Mouse (Mus musculus) layer of hippocampus, postnatal 25 days (tissue): ENCODE results near the gene Celf3. TPM values are rescaled to one million over a fixed set of nuclear protein-coding genes. Genes with fewer than 3 reads are reported as not detected.

ENCODE experiments used
- DNase-seq, 2 experiments: peaks; one replicate each; pipeline ENCODE4 v3.0.0; 2022; ENCODE audit warnings: mixed read lengths in 2 of 2, low spot score in 1 of 2; ENCODE audit errors: extremely low spot score in 1 of 2
- total RNA-seq, 2 experiments: library from RNA; stranded (reverse); gene quantifications; 2 replicates each; pipeline ENCODE4 v1.2.3; 2021

Celf3 gene
- 100 to 1,000 TPM; 165 to 198 TPM for total RNA-seq

DNA sequence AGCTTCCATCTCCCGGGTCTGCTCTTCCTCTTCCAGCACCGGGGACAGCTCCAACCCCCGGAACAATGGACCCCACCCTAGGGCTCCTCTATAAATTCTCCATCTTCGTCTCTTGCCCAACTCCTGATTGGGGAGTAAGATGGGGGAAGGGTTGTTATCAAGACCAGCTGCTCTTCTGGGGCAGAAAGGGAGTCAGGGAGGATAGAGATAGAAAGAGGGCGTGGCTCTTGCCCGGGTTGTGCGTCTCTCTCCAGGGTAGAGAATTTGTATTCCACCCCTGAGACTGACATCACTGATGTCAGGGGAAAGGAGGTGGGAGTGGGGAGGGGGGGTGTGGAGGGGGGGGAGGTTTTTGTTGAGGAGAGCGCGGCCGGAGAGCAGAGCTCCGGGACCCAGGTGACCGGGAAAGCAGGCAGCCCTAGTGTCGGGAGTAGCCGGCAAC, at the start of gene Celf3:
TSS of gene Celf3 (plus strand) at position 315 of the 442 bp plus-strand sequence.
- peak; percentile 39 to 69 for DNase-seq

DNA sequence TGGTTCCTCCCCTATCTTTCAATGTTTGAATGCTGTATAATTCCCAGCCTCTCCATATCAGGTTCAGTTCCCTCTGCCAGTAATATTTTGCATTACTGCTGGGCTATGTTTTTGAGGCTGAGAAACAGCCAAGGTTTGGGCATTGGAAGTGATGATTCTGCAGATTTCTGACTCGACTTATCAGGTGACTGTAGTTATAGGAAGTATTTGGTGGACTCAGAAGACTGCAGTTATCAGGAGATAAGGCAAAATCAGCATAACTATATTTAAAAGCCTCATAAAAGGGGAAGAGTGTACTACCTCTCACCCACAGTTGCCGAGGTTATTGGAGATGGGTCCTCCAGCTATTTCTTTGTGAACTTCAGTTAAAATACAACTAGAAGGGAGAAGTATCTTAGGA, 47.1 kb upstream of the Celf3 start:
- no peak for DNase-seq

DNA sequence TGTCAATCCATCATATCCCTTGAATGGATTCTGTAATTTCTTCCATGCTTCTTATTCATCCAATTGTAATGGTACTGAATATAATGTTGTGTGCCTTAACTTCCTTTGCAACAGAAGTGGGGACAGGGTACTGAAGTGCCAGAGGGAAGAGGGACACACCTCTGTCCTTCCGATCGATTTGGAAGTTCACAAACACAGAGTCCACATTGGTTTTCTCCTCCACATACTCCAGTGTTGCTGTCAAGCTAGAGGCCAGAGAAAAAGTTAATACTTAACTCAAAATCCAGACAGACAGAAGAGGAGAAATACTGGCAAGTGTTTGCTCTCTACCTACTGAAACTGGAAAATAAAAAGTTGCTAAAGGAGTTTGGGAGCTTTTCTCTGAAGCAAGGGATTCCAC, 43.8 kb upstream of the Celf3 start:
- no peak for DNase-seq

DNA sequence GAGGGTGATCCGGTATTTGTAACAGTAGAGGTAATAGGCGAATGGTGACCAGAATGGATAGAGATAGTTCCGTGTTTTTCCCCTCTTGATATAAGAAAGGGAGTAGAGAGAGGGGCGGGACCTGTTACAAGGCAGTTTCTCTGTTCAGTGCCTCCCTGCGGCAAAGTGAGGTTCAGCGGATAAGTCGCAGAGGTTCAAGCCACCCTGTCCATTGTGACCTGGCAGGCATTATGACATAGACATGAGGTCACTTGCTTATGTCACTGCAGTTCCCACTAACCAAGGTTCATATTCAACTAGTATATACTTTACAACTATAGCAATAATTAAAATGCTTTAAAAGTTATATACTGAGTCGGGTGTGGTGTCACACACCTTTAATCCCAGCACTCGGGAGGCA, 41.7 kb upstream of the Celf3 start:
- DNase-seq, result no peak

DNA sequence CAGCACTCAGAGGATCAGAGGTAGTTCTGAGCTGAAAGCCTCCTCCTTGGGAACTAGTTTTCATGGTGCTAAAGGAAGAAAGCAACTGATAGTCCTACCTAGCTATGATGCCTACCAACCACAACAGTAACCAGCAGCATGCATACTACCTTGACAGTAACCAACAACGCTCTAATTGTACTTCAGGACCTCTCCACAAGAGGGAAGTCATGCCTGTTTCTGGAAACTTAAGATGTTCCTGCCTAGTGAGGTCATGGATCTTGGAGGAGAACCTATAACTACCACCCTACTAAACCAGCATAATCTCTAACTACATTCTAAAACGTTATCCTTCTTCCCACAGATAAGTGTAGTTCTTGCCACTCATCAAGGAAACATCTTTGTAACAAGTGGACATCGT, 36.9 kb upstream of the Celf3 start:
- no peak for DNase-seq

DNA sequence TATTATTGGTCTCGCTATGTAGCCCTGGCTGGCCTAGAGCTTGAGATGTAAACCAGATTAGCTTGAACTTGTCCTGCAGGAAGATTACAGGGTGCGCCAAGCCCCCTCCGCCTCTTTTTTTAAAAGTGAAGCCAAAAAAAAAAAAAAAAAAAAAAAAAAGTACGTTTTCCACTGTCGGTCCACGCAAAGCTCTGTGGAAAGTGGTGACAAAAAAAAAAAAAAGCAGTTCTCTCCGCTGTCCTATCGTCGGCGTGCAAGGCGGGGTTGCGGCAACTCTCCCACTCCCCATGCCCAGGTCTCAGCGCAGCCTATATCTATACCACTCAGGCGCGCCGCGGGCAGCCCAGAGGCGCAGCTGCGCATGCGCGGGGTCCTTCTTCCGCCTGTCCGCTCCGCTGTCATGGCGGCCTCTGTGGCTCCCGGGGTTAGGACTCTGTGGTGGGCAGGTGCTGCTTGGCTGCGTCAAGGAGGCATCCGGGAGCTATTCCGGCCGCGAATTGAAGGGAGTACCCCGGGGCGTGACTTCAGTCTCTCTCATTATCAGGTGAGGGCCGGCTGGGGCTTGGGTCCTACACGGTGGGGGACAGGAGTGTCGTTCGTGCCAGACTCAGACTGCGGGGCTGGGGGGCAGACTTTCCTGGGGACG, 35.0 kb upstream of the Celf3 start, which contains the start of gene Mrpl9:
TSS of gene Mrpl9 (plus strand) at position 368 of the 646 bp plus-strand sequence.
- DNase-seq, result peak; percentile 96 to 98

DNA sequence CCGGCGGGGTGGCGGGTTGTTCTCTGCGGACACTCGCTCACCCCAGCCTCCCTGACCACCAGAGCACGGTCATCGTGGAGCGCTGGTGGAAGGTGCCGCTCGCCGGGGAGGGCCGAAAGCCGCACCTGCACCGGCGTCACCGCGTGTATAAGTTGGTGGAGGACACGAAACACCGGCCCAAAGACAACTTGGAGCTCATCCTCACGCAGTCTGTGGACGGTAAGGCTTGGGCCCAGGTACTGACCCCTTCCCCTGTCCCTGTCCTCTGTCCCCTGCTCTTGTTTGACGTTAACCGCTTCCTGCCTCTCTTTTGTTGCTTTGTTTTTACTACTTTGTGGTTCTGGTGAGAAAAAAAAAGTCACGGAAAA, 34.5 kb upstream of the Celf3 start, which contains the start of gene Oaz3:
TSS of gene Oaz3 (minus strand) at position 319 of the 368 bp plus-strand sequence.
- DNase-seq, result no peak

DNA sequence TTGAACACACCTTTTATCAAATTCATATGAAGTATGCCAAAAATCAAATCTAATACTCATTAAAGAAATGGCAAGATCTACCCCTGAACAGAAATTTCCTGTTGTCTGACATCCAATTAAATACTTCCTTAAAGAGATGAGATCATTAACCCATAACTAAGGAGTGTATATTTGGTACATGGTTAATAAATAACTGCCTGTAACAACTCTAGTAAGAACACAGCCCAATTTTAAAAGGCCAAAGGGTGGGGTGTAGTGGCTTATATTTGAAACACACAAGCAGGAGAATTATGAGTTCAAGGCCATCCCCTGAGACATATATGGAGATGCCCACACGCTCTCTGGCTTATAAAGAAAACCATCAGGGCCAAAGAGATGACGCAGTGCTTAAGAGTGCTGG, 28.7 kb upstream of the Celf3 start:
- no peak for DNase-seq

DNA sequence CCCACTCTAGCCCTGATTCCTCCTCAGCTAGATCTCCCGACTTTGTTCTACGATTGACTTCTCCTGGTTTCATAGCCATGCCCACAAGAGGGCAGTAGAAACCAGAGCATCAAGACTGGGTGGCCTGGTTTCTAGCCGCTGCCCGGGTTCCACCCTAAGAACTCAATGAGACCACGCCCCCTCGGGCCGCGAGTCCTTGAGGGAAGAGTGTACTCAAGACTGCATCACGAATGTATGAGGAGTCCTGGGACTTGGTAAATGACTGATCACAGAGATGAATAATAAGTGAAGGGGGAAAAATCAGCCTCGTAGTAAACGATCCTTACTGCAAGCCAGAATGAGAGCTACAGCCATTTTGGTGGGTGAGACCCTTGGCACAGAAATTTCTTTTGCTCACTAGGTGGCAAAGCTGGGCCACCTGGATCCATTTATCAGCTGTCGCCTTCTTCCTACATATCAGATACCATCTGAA, 21.5 kb upstream of the Celf3 start:
- DNase-seq, result peak; percentile 55 to 74

DNA sequence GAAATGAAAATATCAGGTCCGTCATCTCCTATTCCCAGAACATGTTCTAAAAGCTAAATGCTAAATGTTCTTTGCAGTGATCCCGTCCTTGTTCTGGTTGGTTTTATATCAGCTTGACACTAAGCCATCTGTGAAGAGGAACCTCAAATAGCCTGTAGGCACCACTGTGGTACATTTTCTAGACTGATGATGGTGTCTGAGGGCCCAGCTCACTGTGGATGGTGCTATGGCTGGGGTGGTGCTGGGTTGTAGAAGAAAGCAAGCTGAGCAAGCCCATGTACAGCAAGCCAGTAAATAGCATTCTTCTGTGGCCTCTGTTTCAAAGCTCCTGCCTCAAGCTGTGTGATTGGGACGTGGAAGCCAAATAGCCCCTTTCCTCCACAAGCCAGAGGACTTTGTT, 21.0 kb upstream of the Celf3 start:
- DNase-seq, result no peak

DNA sequence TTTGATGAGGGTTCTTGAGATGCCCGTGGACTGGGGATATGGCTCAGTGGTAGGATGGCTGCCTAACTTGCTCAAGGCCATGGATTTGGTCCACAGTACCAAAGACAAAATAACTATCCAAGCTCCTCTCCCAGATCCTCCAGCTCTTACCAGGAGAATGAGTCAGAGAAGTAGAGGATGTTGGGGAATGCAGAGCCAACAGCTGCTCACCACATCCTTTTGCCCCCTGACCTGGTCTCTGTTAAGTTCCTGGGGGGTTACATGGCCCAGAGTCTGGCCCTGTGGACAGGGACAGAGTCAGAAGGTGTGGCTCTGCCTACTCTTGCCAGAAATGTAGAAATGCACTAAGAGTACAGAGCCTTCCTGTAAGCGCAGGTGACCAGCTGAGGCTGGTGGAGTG, 18.3 kb upstream of the Celf3 start:
- no peak for DNase-seq

DNA sequence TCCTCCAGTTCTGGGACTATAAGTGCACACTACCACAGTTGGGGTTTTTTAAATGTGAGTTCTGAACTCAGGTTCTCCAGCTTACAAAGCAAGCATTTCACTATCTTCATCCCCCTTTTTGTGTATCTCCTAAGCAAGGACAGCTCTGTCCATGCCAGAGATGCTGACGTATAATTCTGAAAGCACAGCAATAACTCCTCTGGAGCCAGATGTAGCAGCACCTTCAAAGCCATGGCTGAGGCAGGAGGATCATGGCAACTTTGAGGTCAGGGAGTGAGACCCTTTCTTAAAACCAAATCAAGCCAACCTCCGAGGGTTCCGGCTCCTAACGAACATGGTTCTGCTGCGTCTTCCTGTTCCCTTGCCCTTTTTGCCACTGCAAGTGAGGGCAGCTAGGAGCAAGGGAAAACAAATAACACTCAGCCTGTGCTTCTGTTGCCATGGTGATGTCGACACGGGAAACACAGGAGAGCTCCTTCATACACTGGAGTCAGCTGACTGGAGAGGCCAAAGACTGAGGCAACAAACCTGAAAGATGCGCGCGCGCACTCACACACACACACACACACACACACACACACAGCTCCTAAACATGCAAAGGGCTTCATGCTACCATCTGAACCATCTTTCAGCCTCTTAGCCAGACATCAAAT, 14.0 kb upstream of the Celf3 start:
- DNase-seq, result no peak

DNA sequence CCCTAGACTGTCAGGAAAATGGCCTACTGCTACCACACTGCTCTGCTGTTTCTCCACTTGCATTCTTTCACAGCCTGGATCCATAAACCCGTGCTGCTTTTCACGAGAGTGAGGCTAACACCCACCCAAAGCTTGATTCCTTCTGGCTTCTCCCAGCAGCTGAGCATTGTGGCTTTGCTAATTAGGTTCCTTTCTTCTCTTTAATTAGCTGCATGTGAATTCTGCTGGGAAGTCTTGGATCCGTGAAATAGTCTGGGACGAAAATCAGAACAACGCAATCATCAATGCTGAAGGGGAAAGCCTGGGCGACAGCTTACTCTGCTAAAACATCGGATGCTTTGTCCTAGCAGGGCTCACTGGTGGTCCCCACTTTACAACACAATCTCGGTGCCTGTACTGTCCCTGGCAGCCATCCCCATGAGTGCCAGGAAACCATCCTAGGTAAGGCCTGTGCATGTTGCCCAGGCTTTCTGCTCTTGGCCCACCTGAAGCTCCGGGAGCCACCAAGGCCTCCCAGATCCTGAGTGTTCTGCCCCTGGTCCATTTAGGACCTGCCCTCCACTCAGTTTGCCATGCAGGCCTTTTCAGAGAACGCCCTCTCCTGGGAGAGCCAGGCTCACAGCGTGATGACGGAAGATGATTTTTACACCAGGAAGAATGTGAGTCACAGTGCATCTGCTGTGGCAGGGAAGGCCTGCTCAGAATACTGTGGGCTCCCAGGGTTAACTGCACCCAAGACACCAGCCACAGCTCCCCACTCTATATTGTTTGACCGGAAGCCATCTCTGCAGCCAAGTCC, 12.3 kb upstream of the Celf3 start:
- DNase-seq, result peak; percentile 40 to 56

DNA sequence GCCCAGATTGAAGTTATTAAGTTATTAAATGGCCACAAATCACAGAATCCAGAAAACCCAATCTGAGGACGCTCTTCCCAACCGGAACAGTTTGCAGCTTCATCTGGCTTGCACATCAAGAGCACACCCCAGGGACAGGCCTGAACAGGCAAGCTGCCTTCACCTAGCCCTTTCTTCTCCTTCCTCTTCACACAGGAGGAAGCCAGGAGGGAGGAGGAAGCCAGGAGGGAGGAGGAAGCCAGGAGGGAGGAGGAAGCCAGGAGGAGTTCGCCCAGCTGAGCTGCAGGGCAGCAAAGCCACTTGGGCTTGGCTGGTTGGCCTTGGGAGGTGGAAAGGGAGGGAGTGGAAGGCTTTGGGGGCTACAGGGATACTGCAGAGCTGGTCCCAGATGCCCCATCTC, 9.2 kb upstream of the Celf3 start:
- DNase-seq, result no peak

DNA sequence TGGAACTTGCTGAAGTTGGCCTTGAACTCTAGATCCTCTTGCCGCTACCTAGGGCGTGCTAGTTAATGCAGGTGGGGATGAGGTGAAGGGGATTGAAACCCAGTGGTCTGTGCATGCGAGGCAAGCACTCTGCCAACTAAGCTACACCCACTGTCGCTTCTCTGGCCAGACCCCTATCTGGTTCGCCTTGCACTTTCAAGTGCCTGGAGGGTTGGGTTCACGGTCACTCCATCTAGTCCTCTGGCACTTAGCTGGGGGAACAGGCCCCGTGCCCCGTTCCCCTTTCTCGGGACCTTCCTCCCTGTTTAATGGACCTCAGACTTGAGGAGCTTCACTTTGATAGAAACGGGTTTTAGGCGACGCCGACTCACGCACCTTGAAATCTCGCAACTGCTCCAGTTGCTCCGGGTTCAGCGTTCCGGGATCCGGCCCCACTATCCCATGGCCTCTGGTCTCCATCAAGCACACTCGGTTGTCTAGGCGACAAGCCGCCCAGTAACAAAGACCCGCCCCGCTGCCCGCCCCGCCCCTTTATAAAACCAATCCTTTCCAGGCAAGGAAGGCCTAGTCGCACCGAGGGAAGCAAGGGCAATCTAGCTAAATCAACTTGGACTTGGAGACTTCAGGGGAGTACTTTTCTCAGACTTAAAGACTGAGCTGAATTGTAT, 5.5 kb upstream of the Celf3 start:
- no peak for DNase-seq

DNA sequence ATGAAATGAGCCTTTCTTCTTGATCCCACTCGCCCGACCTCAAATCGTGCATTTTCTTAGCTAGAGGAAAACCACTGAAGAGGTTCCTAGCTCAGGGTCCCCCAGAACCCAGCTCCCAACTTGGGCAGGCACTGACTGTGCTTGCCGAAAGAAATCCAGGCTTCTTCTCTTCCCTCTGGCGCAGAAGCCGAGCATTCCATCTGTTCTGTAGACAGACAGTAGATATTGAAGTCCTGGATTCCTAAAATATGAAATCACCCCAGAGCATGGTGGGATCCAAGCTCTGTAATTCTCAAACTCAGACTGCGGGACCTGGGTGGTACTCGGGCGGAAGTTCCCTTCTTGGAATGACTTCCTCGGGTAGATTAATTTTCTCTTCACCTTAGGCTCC, 5.0 kb upstream of the Celf3 start:
- DNase-seq, result no peak

DNA sequence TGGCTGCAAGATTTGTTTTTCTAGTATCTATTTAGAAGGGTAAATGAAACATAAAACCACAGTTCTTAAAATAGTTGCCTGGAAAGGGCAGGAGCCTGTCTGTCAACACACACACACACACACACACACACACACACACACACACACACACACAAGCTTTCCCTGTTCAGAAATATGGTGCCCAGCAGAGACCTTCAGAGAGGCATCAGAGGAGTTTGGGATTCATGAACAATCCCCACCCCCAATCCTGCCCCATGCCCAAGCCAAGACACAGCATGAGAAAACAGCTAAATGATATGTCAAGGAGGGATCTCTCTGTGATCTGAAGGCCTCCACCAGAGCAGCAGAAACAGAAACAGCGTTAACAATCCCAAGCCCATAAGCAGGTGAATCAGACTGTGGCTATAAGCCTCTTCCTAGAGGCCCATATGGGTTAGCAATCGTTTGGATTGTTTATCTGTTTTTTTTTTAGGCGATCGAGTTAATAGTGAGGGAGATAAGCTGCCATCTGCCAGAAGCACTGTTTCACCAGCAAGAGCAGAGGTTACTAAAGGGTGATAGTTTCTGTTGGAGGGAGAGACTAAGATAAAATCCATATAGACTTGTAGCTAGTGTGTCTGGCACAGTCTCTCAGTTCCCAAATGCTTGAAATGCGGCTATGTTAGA, 4.4 kb upstream of the Celf3 start:
- DNase-seq, result no peak

DNA sequence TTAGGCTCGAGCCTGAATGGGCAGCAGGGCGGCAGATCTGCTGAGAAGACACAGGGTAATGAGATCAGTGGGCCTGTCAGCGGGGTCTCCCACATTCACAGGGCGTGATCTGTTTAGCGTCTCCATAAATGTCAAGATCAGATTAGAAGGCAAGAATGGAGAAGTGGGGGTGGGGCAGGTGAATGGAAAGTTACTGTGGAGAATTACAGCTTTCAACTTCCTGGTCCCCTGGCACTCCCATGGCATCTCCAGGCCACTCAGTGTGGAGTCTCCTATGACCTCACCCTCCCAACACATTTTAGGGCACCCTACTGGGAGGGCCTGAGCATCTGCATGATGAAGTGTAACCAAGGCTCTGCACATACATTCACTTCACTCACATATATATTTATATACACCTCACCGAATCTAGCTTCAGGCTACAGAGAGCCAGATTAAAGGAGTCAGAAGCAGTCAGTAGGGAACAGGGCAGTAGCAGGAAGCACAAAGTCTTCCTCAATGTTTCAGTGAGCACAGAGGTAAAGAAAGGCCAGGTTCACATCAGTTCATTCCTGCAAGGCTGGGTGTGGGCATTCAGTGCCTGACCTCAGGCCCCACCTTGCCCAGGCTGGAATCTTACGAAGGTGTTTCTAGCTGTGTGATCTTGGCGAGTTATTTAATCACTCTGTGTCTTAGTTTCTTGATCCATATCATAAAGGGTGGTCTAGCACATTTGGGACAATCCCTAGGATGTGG, 1.6 kb upstream of the Celf3 start:
- DNase-seq, result no peak

DNA sequence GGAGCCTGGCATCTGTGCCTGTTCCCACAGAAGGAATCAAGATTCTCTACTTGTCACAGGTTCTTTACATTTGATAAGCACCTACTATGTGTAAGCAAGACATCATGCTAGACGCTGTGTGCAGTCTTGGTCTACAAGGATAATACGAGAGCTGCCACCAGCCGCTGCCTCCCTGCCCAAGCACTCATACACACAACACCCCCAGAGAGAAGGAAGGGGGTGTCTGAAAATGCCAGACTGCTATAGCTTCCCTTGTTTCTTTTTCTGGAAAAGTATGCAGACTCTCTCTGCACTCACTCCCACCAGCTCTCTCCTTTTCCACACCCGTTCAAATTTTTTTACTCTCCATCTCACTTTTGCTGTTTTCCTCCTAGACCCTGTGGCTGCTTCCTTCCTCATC, 651 bp upstream of the Celf3 start:
- DNase-seq, result no peak
